Mouse (Mus musculus) lung, postnatal 0 days (tissue): Measurements from ENCODE around the gene Jade2. TPM values are rescaled to one million over a fixed set of nuclear protein-coding genes. Genes with fewer than 3 reads are reported as not detected.
A peak's percentile ranks its signal among the peaks of the same experiment; 100 is the strongest.

Source experiments
- ATAC-seq: fragments of 200-750 bp; cut with Nextera tagmentation; 2 replicates; pipeline ENCODE4 v1.8.0; 2017; ENCODE audit warnings: moderate library complexity
- DNase-seq: peaks from one replicate; pipeline ENCODE4 v3.0.0-alpha.2; 2016; ENCODE audit warnings: low spot score
- H3K27ac ChIP-seq: fragments of 300-500 bp; sonication (generic); 2 replicates; pipeline ENCODE4 v1.5.1; 2014; ENCODE audit warnings: antibody characterized with exemption, mild to moderate bottlenecking, low read length, mixed read lengths
- H3K27me3 ChIP-seq: fragments of 300-500 bp; sonication (generic); replicated peaks from 2 replicates; pipeline ENCODE4 v1.6.1; 2014; ENCODE audit warnings: low read length, mixed read lengths; ENCODE audit not compliant: insufficient read depth
- H3K36me3 ChIP-seq: fragments of 300-500 bp; sonication (generic); 2 replicates; pipeline ENCODE4 v1.6.1; 2014; ENCODE audit warnings: low read length, mixed read lengths; ENCODE audit not compliant: insufficient read depth
- H3K4me1 ChIP-seq: fragments of 300-500 bp; sonication (generic); 2 replicates; pipeline ENCODE4 v1.6.1; 2014; ENCODE audit warnings: antibody characterized with exemption, low read depth, low read length, mixed read lengths; ENCODE audit not compliant: insufficient read depth
- H3K4me2 ChIP-seq: fragments of 300-500 bp; sonication (generic); replicated peaks from 2 replicates; pipeline ENCODE4 v1.6.1; 2014; ENCODE audit warnings: low read depth, mild to moderate bottlenecking, low read length, moderate library complexity, mixed read lengths
- H3K4me3 ChIP-seq: fragments of 300-500 bp; sonication (generic); 2 replicates; pipeline ENCODE4 v1.5.1; 2014; ENCODE audit warnings: low read depth, low read length
- H3K9ac ChIP-seq: fragments of 300-500 bp; sonication (generic); replicated peaks from 2 replicates; pipeline ENCODE4 v1.6.1; 2014; ENCODE audit warnings: low read depth, mild to moderate bottlenecking
- H3K9me3 ChIP-seq: fragments of 300-500 bp; sonication (generic); 2 replicates; pipeline ENCODE4 v1.6.1; 2016; ENCODE audit warnings: low read length, mixed read lengths
- CTCF ChIP-seq: IDR thresholded peaks from 2 replicates; pipeline ENCODE4 v1.5.1; 2016; ENCODE audit warnings: antibody characterized with exemption, mild to moderate bottlenecking
- EP300 ChIP-seq: IDR thresholded peaks from 2 replicates; pipeline ENCODE4 v1.6.1; 2016; ENCODE audit warnings: antibody characterized with exemption, mild to moderate bottlenecking, control low read depth
- WGBS: fragments of 180-500 bp; shearing (Covaris S2); extraction: QIAGEN DNeasy Blood & Tissue Kit; methylation state at CpG from one replicate; pipeline ENCODE4 v1.1.7; 2014; 5-methylcytosine and 5-hydroxymethylcytosine counted together
- polyA plus RNA-seq: library from polyadenylated mRNA; unstranded; fragments of >200 nt; fragmentation: Nextera tagmentation; extraction: Ambion mirVana; gene quantifications from 2 replicates; pipeline ENCODE4 v1.2.1, GENCODE M21; 2015

Jade2 gene
- polyA plus RNA-seq, 1 experiment from 2014 or later, result 3.9 TPM

- Histone ChIP-seq H3K4me3 (peak overlapping the region; percentile 94), H3K9me3 (no peaks in the 10 kb centered on the region), H3K27me3 (no peaks in the 10 kb centered on the region), H3K9ac (peak overlapping the region; percentile 94), H3K36me3 (no peaks in the 10 kb centered on the region), H3K4me1 (peaks cover 8% of the 10 kb centered on the region; the same call in 1 of the 2 replicates), H3K4me2 (peak overlapping the region; percentile 87), H3K27ac (peak overlapping the region; percentile 55; the same call in 1 of the 2 replicates)
- no peak for DNase-seq
- no peak for TF ChIP-seq CTCF
- TF ChIP-seq EP300, result no peak
- 3% methylated on average over 13 of the region's 13 CpGs for WGBS
- ATAC-seq, result no peak
These were observed 93.5 kb downstream of the Jade2 start for GRCm38 (mm10) chr11:51763955-51764354.

Other genes with a start within 250 kb of the Jade2 start
- gene Nhp2, start 237.9 kb downstream of the Jade2 start, polyA plus RNA-seq, result 60.1 and 67.2 TPM in 2 replicates
- 43.2 and 46.4 TPM in 2 replicates for gene Rmnd5b, start 221.8 kb downstream of the Jade2 start, polyA plus RNA-seq
- 43.9 and 44.7 TPM in 2 replicates for gene N4bp3, start 206.8 kb downstream of the Jade2 start, polyA plus RNA-seq
- 2.5 and 3.1 TPM in 2 replicates for gene D930048N14Rik, start 206.7 kb downstream of the Jade2 start, polyA plus RNA-seq
- 90.6 and 95.9 TPM in 2 replicates for gene 0610009B22Rik, start 168.8 kb downstream of the Jade2 start, polyA plus RNA-seq
- 10.3 and 10.5 TPM in 2 replicates for gene Sec24a, start 94.0 kb downstream of the Jade2 start, polyA plus RNA-seq
- 121 and 125 TPM in 2 replicates for gene Sar1b, start 94.0 kb downstream of the Jade2 start, polyA plus RNA-seq
- gene Cdkn2aipnl, start 110.0 kb upstream of the Jade2 start, polyA plus RNA-seq, result 55.9 and 56.9 TPM in 2 replicates
- 276 and 280 TPM in 2 replicates for gene Ube2b, start 143.1 kb upstream of the Jade2 start, polyA plus RNA-seq
- gene Cdkl3, start 146.6 kb upstream of the Jade2 start, polyA plus RNA-seq, result 6.1 and 6.4 TPM in 2 replicates
- gene Ppp2ca, start 241.0 kb upstream of the Jade2 start, polyA plus RNA-seq, result 42.1 and 44.8 TPM in 2 replicates